Mouse (Mus musculus) mouse trophoblast stem cell (cell line): ENCODE results near the gene Nup188.

ENCODE experiments used
- in situ Hi-C, 2 experiments: fragments of 300-500 bp; cut with MseI, MboI; formaldehyde crosslinking; loops; 2 replicates in 1 of 2; 3 replicates in 1 of 2; pipeline ENCODE4 v1.15.1; 2025

The Nup188 gene

GRCm38 (mm10) chr2:30349196-30349595 lies 63.0 kb downstream of the Nup188 start:
- in situ Hi-C loops = no loop called here

- in situ Hi-C loops = no loop called here
Measured at GRCm38 (mm10) chr2:30351149-30351548, 65.0 kb downstream of the Nup188 start.

- in situ Hi-C loops = no loop called here
Measured at GRCm38 (mm10) chr2:30355861-30356260, 69.7 kb downstream of the Nup188 start.

DNA sequence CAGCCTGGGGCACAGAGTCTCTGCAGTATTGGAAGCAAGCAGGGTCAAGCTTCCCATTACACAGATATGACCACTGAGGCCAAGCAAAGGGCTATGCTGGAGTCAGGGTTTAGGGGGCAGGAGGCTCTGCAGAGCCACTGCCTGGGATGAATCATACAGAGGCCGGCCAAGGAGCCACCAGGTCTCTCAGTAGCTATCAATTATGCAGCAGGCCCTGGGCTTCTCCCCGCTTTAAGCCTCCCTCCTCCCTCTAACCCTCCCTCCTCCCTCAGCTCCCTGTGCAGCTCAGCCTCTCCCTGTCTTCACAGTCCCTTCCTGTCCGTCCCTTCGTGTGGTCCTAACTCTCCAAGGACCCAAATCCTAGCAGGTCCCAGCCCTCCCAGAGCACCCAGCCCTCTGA lies 70.1 kb downstream of the Nup188 start:
- in situ Hi-C loops = no loop called here

- in situ Hi-C loops = no loop called here
Measured at GRCm38 (mm10) chr2:30356906-30357305, 70.7 kb downstream of the Nup188 start.

GRCm38 (mm10) chr2:30357552-30358510 lies 71.6 kb downstream of the Nup188 start:
- in situ Hi-C loops = no loop called here

DNA sequence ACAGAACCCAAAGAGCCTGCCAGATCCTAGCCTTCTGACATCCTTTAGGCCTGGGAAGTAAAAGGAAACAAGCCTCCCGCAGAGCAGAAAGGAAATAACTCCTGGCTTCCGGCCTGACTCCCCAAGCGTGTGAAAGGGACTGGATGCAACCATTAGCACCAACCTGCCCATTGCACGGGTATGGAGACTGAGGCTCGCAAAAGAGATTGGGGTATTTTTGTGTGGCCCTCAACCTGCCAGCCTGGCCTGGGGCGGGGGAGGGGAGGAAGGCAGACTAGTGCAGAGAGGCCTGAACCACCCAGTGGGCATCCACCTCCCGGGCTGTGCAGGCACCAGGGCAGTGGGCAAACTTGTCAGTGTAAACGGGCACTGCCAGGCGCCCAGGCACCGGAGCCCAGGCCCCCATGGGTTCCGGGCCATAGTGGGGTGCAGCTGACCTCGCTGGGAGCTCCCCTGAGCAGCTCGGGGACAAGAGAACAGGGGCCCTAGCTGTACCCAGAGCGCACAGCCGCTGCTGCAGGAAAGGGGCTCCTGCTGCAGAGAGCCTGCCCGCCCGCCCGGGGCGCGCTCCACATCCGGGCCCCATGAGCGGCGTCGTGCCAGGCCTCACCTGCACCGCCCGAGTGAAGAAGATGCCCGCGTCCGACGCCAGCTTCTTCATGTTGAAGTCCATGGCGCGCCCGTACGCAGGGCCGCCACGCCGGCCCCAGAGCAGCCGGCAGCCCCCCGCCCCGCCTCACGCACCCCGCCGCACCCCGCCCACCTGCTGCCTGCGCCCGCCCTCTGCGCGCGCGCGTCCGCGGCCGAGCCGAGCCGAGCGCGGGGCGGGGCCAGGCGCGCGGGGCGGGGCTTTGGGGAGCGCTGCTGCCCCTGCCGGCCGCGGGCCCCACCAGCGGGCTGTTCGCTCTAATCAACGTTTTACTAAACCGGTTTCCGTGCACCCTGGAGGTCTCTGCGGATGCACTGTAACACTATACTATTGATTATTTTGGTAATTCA lies 72.6 kb downstream of the Nup188 start, which contains the start of gene Sh3glb2:
Gene Sh3glb2 (minus strand): TSS at position 805 of the 999 bp plus-strand sequence.
- in situ Hi-C loops = no loop called here

GRCm38 (mm10) chr2:30360626-30361025 lies 74.4 kb downstream of the Nup188 start:
- in situ Hi-C loops = no loop called here

DNA sequence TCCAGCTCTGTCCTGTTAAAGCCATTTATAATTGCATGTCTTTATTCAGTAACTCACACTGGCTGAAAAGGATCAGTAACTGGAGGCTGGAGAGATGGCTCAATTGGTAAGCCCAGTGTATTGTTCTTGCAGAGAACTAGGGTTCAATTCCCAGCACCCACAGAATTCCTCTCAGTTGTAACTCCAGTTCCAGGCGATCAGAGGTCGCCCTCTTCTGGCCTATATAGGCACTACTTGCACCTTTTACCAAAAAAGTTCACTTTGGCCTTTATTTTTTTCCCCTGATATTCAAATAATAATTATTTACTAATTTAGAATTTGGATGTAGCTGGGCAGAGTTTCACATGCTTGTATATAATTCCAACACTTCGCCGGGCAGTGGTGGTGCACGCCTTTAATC lies 76.7 kb downstream of the Nup188 start:
- in situ Hi-C loops = no loop called here

DNA sequence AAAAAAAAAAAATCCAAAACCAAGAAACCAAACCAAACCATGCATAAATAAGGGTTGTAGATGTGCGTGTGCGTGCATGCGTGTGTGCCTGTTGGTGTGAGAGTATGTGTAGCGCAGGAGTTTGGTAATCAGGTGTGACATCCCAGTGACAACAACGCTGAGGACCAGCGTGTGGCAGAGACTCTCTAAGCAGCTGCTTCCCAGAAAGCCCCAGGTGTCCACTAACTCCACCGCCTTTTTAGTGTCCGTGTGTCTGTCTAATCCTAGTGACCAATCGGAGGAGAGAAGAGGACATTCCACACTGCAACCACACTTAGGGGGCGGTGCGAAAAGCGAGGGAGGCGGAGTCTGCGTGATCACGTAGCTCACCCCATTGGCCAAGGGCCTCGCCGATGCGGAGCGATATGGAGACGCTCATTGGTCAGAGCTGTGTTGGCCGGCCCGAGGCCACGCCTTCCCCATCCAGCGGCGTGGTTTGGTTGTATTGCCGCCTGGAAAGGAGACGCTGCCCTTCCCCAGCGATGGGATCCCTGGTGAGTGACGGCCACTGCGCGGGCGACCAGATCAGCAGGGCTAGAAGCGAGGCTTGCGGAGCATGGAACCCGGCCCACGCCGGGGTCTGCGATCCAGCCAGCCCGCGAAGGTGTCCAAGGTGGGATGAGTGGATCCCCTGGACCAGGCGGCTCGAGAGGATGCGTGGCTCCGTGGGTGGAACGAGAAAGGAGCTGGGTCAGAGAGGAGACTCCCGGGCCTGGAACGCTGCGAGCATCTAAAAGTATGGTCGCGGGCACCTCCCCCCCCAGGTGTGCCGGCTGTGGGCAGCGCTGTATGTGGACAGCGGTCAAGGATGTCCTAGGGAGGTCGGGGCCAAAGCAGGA lies 77.8 kb downstream of the Nup188 start, which contains the start of gene Miga2:
Gene Miga2 (plus strand): TSS at position 461 of the 878 bp plus-strand sequence.
- in situ Hi-C loops = no loop called here

DNA sequence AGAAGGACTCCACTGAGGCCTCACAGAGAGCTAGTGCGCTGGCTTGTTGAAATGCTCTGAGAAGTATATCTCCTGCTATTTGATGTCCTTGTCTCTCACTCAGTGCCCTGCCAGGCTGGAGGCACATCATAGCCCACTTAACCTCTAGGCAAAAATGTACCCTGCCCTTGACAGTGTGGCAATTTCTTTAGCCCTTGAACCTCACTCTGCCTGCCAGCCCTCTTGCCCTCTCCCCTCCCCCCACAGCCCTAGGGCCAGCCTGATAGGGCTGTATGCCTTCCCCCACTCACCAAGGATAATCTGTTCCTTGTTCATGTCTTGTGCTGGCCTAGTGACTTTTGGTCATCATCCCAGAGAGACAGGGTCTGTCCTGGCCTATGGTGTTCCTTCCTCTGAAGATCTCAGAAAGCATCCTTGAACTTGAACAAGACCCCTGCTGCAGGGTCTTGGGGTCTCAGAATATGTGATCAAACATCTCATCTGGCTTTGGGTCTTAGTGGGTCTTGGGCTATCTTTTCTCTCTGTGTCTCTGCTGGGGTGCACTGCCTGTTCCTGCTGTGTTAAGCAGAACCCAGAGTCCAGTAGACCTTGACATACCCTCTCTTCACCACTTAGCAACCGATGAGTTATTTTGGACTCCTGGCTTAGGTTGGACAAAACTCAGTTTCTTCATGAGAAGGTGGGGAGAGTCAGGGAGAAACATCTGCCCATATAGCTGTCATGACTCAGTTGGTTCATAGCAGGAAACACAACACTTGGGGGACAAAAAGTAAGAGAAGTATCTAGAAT lies 79.3 kb downstream of the Nup188 start:
- in situ Hi-C loops = no loop called here

- in situ Hi-C loops = no loop called here
Measured at GRCm38 (mm10) chr2:30366203-30366602, 80.0 kb downstream of the Nup188 start.

- in situ Hi-C loops = no loop called here
Measured at GRCm38 (mm10) chr2:30371544-30371943, 85.3 kb downstream of the Nup188 start.

- in situ Hi-C loops = no loop called here
Measured at GRCm38 (mm10) chr2:30372726-30373125, 86.5 kb downstream of the Nup188 start.

- in situ Hi-C loops = no loop called here
Measured at GRCm38 (mm10) chr2:30375893-30376292, 89.7 kb downstream of the Nup188 start.

DNA sequence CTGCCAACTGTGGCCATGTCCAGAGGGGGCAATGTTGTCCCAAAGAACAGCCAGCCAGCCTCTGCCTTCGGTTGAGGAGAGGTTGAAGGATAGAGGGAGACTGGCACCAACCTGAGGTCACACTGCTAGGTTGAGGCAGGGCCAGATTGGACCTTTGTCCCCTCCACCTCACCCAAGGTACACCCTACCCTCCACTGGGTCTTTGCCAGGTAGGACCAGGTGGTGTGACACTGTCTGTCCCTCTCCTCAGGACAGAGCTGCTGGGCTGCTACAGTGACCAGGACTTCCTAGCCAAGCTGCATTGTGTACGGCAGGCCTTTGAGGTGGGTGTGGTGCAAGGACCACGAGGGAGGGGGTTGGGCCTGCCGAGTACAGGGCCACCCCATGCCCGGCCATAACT lies 91.5 kb downstream of the Nup188 start:
- in situ Hi-C loops = no loop called here

GRCm38 (mm10) chr2:30379307-30379706 lies 93.1 kb downstream of the Nup188 start:
- in situ Hi-C loops = no loop called here

- in situ Hi-C loops = no loop called here
Measured at GRCm38 (mm10) chr2:30380564-30381376, 94.6 kb downstream of the Nup188 start.

DNA sequence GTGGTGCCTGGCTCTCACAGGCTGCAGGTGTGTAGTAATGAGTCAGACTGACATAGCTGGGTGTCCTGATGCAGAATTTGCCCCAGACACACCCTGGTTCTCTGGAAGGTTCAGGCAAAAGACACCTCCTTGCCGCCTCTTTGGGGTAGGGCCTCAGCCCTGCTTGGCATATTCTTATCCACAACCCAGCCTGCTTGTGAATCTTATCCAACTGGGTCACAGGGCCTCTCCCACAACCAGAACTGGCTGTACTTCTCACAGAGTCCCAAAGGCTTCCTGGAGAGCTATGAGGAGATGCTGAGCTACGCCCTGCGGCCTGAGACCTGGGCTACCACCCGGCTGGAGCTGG lies 95.2 kb downstream of the Nup188 start:
- in situ Hi-C loops = no loop called here
